Mouse (Mus musculus): ENCODE data around the gene Olfr90.

GRCm38 (mm10) chr17:37085545-37085944 is 2.8 kb downstream of the Olfr90 start:
- TF ChIP-seq CTCF (conservative IDR thresholded peaks at IDR 0.05; ENCODE audit: insufficient read depth, insufficient read length, low read depth, low read length) (no peak), POLR2A (IDR thresholded peaks at IDR 0.05; ENCODE audit: low read depth, low read length) (no peak)
